Mouse (Mus musculus) neural tube, embryonic 11.5 days (tissue): ENCODE results near the gene Zbtb39. TPM values are rescaled to one million over a fixed set of nuclear protein-coding genes. Genes with fewer than 3 reads are reported as not detected.

Source experiments
- ATAC-seq: fragments of 200-750 bp; cut with Nextera tagmentation; 2 replicates; pipeline ENCODE4 v1.8.0; 2017; ENCODE audit warnings: moderate number of reproducible peaks, mild to moderate bottlenecking, moderate TSS enrichment, moderate library complexity; ENCODE audit not compliant: insufficient read depth, low FRiP score, low TSS enrichment
- DNase-seq: peaks from one replicate; pipeline ENCODE4 v3.0.0-alpha.2; 2015; ENCODE audit warnings: low spot score
- H3K27ac ChIP-seq: fragments of 300-500 bp; sonication (generic); 2 replicates; pipeline ENCODE4 v1.5.1; 2014; ENCODE audit warnings: low read depth, mild to moderate bottlenecking, low read length
- H3K27me3 ChIP-seq: fragments of 300-500 bp; sonication (generic); 2 replicates; pipeline ENCODE4 v1.6.1; 2014; ENCODE audit warnings: mild to moderate bottlenecking, low read length, mixed read lengths; ENCODE audit not compliant: control insufficient read depth, insufficient read depth
- H3K36me3 ChIP-seq: fragments of 300-500 bp; sonication (generic); 2 replicates; pipeline ENCODE4 v1.6.1; 2014; ENCODE audit warnings: mild to moderate bottlenecking, low read length, moderate library complexity, mixed read lengths; ENCODE audit not compliant: control insufficient read depth, insufficient read depth
- H3K4me1 ChIP-seq: fragments of 300-500 bp; sonication (generic); 2 replicates; pipeline ENCODE4 v1.6.1; 2014; ENCODE audit warnings: low read length, mixed read lengths; ENCODE audit not compliant: control insufficient read depth, insufficient read depth
- H3K4me2 ChIP-seq: fragments of 300-500 bp; sonication (generic); 2 replicates; pipeline ENCODE4 v1.6.1; 2014; ENCODE audit warnings: low read depth, mild to moderate bottlenecking, moderate library complexity
- H3K4me3 ChIP-seq: fragments of 300-500 bp; sonication (generic); 2 replicates; pipeline ENCODE4 v1.5.1; 2014; ENCODE audit warnings: low read depth, low read length
- H3K9ac ChIP-seq: fragments of 300-500 bp; sonication (generic); 2 replicates; pipeline ENCODE4 v1.6.1; 2014; ENCODE audit warnings: mild to moderate bottlenecking, low read length
- H3K9me3 ChIP-seq: fragments of 300-500 bp; sonication (generic); 2 replicates; pipeline ENCODE4 v1.6.1; 2016; ENCODE audit warnings: low read length; ENCODE audit not compliant: control insufficient read depth
- WGBS: fragments of 180-500 bp; shearing (Covaris S2); extraction: QIAGEN DNeasy Blood & Tissue Kit; methylation state at CpG from one replicate; pipeline ENCODE4 v1.1.7; 2014; 5-methylcytosine and 5-hydroxymethylcytosine counted together
- polyA plus RNA-seq: library from polyadenylated mRNA; unstranded; fragments of >200 nt; fragmentation: Nextera tagmentation; extraction: Ambion mirVana; gene quantifications from 2 replicates; pipeline ENCODE4 v1.2.1, GENCODE M21; 2014

Zbtb39 gene
- polyA plus RNA-seq, 1 experiment from 2014 or later = 7.0 TPM

- H3K27ac ChIP-seq = no peak overlapping the region
- no peak for ATAC-seq
- no peak overlapping the region for H3K4me3 ChIP-seq
- WGBS = 88% methylated on average over 7 of the region's 7 CpGs
- H3K4me2 ChIP-seq = no peak overlapping the region
- H3K4me1 ChIP-seq = no peaks in the 10 kb centered on the region
- H3K36me3 ChIP-seq = no peaks in the 10 kb centered on the region
- no peak for DNase-seq
- no peak overlapping the region for H3K9ac ChIP-seq
- no peaks in the 10 kb centered on the region for H3K9me3 ChIP-seq
- no peaks in the 10 kb centered on the region for H3K27me3 ChIP-seq
These were observed 31.6 kb upstream of the Zbtb39 start for GRCm38 (mm10) chr10:127707721-127708120.

- no peaks in the 10 kb centered on the region for H3K36me3 ChIP-seq
- no peak overlapping the region for H3K4me3 ChIP-seq
- no peak overlapping the region for H3K27ac ChIP-seq
- WGBS = 80% methylated on average over 3 of the region's 3 CpGs
- no peaks in the 10 kb centered on the region for H3K27me3 ChIP-seq
- no peak for ATAC-seq
- no peak overlapping the region for H3K4me2 ChIP-seq
- no peaks in the 10 kb centered on the region for H3K4me1 ChIP-seq
- no peaks in the 10 kb centered on the region for H3K9me3 ChIP-seq
- no peak overlapping the region for H3K9ac ChIP-seq
- DNase-seq = no peak
These were observed 30.4 kb upstream of the Zbtb39 start for GRCm38 (mm10) chr10:127708850-127709370.

DNA sequence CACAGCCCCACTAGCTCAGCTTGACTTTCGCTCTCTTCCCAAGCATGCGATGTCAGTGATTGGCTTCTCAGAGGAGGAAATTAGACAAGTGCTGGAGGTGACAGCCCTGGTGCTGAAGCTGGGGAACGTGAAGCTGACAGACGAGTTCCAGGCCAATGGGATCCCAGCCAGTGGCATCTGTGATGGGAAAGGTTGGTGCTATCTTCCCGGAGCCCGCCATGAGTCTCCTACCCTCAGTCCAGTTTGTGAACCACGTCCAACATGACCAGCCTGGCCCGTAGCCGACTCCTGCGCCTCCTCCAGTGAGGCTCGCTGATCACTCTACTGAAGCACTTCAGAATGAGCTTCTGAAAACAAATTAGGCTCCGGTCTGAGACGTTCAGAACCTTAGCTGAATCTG lies 29.0 kb upstream of the Zbtb39 start:
- WGBS = 79% methylated on average over 13 of the region's 13 CpGs
- DNase-seq (no peak), ATAC-seq (no peak)

GRCm38 (mm10) chr10:127712736-127713135 lies 26.6 kb upstream of the Zbtb39 start:
- no peak for ATAC-seq
- no peaks in the 10 kb centered on the region for H3K36me3 ChIP-seq
- no peak overlapping the region for H3K9ac ChIP-seq
- H3K27me3 ChIP-seq = no peaks in the 10 kb centered on the region
- H3K9me3 ChIP-seq = no peaks in the 10 kb centered on the region
- H3K4me1 ChIP-seq = no peaks in the 10 kb centered on the region
- no peak overlapping the region for H3K4me3 ChIP-seq
- no peak for DNase-seq
- no peak overlapping the region for H3K4me2 ChIP-seq
- no peak overlapping the region for H3K27ac ChIP-seq
- WGBS = 74% methylated on average over 6 of the region's 6 CpGs

More for the DNA sequence above, 29.0 kb upstream of the Zbtb39 start:
- Histone ChIP-seq H3K9me3 (no peaks in the 10 kb centered on the region), H3K36me3 (no peaks in the 10 kb centered on the region), H3K4me1 (no peaks in the 10 kb centered on the region), H3K4me2 (no peak overlapping the region), H3K4me3 (no peak overlapping the region), H3K27ac (no peak overlapping the region), H3K9ac (no peak overlapping the region), H3K27me3 (no peaks in the 10 kb centered on the region)

DNA sequence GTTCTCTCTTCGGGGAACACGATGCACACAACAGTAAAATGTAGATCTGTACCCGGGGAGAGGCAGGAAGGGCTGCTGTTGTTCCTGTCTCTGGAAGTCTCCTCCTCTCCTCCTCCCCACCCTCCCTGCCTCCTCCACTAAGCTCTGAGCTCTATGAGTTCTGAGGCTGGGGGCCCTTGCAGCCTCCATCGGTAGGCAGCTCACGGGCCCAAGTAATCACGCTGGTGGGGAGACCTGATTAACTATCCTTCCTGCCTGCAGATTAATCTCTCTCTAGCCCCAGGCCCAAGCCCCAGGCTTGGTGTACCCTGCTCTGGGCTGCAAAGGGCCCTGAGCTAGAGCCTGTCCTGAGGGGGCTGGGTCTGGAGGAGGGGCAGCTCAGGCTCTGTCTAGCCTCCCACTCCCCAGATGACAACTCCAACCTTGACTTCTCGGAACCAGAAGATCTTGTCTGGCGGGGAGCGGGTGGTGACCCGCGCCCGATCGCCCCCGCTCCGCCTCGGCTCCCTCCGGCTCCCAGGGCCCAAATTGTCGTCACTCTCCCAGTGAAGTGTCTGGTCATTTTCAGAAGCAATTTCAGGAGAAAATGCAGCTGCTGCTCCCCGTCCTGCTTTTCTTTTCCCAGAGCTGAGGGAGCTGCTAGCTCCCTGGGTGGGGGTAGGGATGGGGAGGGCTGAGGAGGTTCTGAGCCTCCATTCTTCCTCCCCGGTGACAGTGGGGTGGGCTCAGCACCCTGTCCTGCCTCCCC lies 17.5 kb upstream of the Zbtb39 start:
- H3K36me3 ChIP-seq = no peaks in the 10 kb centered on the region
- DNase-seq (peak; percentile 26), ATAC-seq (no peak)
- no peak overlapping the region for H3K4me3 ChIP-seq
- H3K4me1 ChIP-seq = peaks cover 6% of the 10 kb centered on the region
- no peaks in the 10 kb centered on the region for H3K9me3 ChIP-seq
- 0 out of 2 replicates have a peak, but pooled peaks cover 4% of the 10 kb centered on the region for H3K27me3 ChIP-seq
- H3K27ac ChIP-seq = no peak overlapping the region
- H3K9ac ChIP-seq = peak overlapping the region; percentile 20; the same call in 1 of the 2 replicates
- 9% methylated on average over 20 of the region's 20 CpGs for WGBS
- peak overlapping the region; percentile 24 for H3K4me2 ChIP-seq

- H3K36me3 ChIP-seq = no peaks in the 10 kb centered on the region
- DNase-seq = no peak
- no peak within 1 kb of the TSS for H3K4me3 ChIP-seq
- peaks cover 6% of the 10 kb centered on the region for H3K4me1 ChIP-seq
- WGBS = 86% methylated on average over 3 of the region's 3 CpGs
- 0 out of 2 replicates have a peak, but pooled peaks cover 4% of the 10 kb centered on the region for H3K27me3 ChIP-seq
- H3K4me2 ChIP-seq = no peak within 1 kb of the TSS
- no peak within 1 kb of the TSS for H3K9ac ChIP-seq
- no peak within 1 kb of the TSS for H3K27ac ChIP-seq
- H3K9me3 ChIP-seq = no peaks in the 10 kb centered on the region
- ATAC-seq = no peak
These were observed 15.2 kb upstream of the Zbtb39 start, which contains the start of gene Tac2 for GRCm38 (mm10) chr10:127724178-127724577. Tac2 (plus strand) TSS chr10:127724478.

- 0 out of 2 replicates have a peak, but pooled peaks cover 4% of the 10 kb centered on the region for H3K27me3 ChIP-seq
- ATAC-seq = no peak
These were observed 14.2 kb upstream of the Zbtb39 start for GRCm38 (mm10) chr10:127725136-127725535.

DNA sequence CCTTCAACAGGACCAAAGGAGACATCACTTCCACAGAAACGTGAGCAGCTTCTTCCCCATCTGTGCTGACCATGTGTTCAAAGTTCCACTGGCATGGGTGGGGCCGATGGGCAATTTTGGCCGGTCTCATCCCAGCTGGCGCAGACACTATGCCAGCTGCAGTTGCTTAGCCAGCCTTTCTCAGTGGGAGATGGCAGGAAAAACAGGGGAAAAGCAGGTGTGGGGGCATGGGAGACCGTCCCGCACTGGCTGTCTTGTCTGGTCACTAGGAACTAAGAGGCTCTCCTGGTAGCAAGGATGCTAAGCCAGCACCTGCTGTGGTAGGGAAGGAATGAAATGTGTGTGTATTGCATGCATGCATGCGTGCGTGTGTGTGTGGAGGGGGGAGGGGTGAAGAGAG lies 10.9 kb upstream of the Zbtb39 start:
- Histone ChIP-seq H3K4me3 (no peak overlapping the region), H3K27me3 (no peaks in the 10 kb centered on the region), H3K4me1 (no peaks in the 10 kb centered on the region), H3K36me3 (no peaks in the 10 kb centered on the region), H3K27ac (no peak overlapping the region), H3K9me3 (no peaks in the 10 kb centered on the region), H3K9ac (no peak overlapping the region), H3K4me2 (no peak overlapping the region)
- 75% methylated on average over 8 of the region's 8 CpGs for WGBS
- no peak for ATAC-seq
- no peak for DNase-seq

More at GRCm38 (mm10) chr10:127725136-127725535, 14.2 kb upstream of the Zbtb39 start:
- Histone ChIP-seq H3K36me3 (no peaks in the 10 kb centered on the region), H3K4me1 (peaks cover 6% of the 10 kb centered on the region), H3K4me3 (no peak overlapping the region), H3K4me2 (no peak overlapping the region), H3K9me3 (no peaks in the 10 kb centered on the region), H3K27ac (no peak overlapping the region), H3K9ac (no peak overlapping the region)
- 89% methylated on average over 4 of the region's 4 CpGs for whole genome bisulfite sequencing
- DNase-seq = no peak
